Mouse (Mus musculus) large intestine, adult 2 months (tissue): ENCODE data around the gene Gabrb1. TPM values are rescaled to one million over a fixed set of nuclear protein-coding genes. Genes with fewer than 3 reads are reported as not detected.
"Not testable (repeated sequence)": the region's sequence is repeated elsewhere in the genome, so short reads cannot be mapped to it uniquely, and the experiment has no call there.

Source experiments
- DNase-seq: peaks from one replicate; pipeline ENCODE4 v3.0.0-alpha.2; 2012; ENCODE audit warnings: low read depth, low spot score
- WGBS: fragments of 180-500 bp; shearing (Covaris S2); methylation state at CpG from one replicate; pipeline ENCODE4 v1.1.7; 2018; 5-methylcytosine and 5-hydroxymethylcytosine counted together
- polyA plus RNA-seq: library from polyadenylated mRNA; depleted of rRNA; stranded (reverse); fragments of >200 nt; gene quantifications from 2 replicates; pipeline ENCODE4 v1.2.3, GENCODE M21; 2012

Gabrb1 gene
- polyA plus RNA-seq, 1 experiment, result not detected

DNA sequence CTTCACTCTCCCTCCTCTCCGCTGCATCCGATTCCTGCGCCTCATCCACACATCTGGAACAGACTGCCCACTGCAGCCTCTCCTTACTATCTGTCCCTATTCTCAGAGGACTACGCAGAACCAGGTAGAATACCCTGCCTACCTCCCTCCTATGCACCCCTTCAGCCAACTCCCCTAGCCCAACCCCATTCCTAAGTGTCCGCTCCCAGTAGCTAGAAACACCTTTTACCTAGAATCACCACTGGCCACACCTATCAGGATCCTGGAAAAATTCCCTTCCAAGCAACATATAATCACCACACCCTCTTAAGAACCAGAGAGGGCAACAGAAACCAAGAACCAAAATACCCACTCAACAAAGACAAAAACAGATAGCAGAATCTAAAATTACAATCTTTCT lies 493.0 kb downstream of the Gabrb1 start:
- DNase-seq, result no peak
- 75% methylated on average over 5 of the region's 5 CpGs for WGBS

DNA sequence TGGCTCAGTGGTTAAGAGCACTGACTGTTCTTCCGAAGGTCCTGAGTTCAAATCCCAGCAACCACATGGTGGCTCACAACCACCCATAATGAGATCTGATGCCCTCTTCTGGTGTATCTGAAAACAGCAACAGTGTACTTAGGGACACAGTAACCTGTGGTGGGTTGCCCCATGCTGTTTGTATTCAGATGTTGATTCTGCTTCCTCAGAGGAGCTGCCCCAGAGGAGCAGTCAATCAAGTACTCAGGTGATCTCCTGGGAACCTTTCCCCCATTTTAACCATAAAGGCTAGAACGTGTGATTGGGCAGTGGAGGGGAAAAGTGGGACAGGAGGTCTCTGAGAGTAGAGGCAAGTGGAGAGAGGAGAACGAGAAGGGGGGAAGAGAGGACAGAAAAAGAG lies 497.8 kb downstream of the Gabrb1 start:
- 83% methylated on average over 3 of the region's 3 CpGs for WGBS
- not testable (repeated sequence) for DNase-seq

DNA sequence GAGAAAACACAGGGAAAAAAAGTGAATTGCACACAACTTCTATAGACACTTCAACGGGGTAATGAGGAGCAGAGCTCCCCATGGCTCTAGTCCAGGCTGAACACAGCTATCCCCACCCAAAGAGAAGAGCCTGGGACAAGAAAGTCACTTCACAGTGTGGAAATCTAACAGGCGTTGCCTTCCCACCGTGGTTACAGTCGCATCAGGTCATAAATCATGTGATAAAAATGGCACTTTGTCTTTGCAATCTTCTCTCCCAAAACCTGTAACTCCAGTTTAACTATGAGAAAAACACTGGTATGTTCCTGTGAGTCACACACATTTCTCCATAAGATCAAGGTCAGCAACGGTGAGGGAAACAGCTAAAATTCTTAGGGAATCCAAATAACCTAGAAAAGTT lies 498.7 kb downstream of the Gabrb1 start:
- WGBS, result 28% methylated on average over 5 of the region's 5 CpGs
- no peak for DNase-seq

DNA sequence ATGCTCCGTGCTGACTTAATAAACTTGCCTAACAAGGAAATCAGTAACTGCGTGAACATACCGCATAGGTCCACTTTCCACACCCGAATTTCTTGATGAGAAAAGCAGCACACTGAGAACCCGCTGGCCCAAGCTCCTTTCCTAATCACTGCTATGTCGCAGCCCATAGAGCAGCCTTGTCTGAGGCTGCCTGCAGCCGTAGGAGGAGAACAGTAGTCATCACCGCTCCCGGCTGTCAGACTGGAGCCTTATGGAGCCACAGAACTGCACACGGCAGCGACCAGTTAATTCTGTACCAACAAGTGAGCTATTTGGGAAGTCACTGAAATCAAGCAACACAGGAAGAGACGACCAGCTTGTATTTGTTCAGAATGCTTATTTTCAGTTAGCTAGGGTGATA lies 500.8 kb downstream of the Gabrb1 start:
- 91% methylated on average over 12 of the region's 12 CpGs for WGBS
- DNase-seq, result no peak

DNA sequence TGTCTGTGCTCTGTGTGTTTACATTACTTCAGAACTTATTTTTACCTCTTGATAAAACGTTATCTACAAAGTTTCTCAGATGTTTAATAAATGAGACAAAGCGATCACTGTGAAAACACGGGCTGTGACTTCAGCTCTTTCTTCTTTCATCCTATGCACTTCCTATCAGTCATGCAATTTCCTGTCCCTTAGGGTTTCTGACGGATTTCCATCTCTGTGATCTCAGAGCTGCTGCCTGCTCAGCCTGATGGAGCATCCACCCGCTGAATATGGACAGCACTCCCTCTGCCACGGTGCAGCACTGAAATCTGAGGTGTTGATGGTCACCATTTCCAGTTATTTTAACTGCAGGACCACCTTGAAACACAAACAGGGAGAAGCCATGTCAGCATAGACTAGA lies 501.6 kb downstream of the Gabrb1 start:
- DNase-seq, result no peak
- WGBS, result 74% methylated on average over 6 of the region's 6 CpGs

DNA sequence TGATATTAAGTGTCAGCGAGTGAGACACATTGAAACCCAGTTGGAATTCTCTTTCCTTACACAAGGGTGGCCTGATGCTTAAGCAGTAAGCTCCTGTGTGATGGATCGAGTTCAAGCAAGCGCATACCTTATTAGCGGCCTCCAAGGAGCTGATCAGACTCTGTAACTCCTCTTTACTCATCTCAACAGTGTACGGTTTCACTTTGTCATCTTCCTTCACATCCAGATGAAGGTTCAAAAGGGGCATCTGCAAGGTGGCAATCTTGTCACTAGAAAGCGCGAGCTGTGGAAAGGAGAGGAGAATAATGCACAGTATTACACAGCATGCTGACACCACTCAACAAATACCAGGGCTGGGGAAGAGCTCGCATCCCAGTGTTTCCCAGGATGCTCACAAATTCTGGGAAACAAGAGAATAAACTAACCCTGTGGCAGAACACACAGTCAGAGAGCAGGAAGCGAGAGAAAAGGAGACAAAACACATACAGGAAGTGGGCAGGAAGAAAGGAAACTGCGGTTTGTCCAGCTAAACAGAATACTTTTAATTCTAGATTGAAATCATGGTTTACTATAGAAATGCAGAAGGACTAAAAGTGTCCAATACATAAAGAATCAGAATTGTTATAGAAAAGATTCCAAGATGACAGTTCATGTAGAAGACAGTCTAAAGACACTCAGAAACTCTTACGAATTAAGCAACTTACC lies 503.0 kb downstream of the Gabrb1 start:
- WGBS, result 84% methylated on average over 11 of the region's 11 CpGs
- DNase-seq, result no peak

DNA sequence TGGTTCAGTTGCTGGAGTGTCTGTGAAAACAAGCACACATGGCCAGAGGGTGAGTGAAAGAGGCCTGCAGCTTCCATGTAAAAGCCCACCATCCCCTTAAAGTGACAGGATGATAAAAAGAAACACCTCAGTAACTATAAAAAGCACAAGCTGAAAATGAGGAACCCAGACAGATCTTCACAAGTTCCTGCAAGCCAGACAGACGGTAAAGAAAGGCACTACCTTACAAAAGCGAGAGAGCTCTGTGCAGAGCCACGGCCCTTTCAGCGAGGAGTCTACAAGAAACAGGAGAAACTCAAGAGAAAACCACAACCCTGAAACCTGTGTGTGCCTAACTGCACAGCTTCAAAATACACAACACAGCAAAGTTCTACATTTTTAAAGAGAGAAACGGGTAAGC lies 504.9 kb downstream of the Gabrb1 start:
- WGBS, result 85% methylated on average over 5 of the region's 5 CpGs
- no peak for DNase-seq

DNA sequence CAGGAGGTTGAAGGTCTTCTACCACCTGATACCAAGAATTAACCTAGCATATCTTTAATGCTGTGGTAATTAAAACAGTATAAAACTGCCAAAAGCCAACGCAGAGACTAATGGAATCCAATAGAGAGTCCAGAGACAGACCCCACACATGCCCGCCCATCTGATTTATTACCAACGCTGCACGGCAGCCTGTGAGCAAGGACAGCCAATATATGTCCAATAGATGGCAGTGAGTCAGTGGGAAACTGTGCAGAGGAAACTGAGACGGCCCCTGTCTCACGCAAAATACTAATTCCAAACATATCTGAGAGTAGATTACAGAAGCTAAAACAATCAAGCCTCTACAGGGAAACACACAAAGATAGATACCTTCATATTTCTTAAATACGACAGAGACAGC lies 506.5 kb downstream of the Gabrb1 start:
- 59% methylated on average over 7 of the region's 7 CpGs for WGBS

DNA sequence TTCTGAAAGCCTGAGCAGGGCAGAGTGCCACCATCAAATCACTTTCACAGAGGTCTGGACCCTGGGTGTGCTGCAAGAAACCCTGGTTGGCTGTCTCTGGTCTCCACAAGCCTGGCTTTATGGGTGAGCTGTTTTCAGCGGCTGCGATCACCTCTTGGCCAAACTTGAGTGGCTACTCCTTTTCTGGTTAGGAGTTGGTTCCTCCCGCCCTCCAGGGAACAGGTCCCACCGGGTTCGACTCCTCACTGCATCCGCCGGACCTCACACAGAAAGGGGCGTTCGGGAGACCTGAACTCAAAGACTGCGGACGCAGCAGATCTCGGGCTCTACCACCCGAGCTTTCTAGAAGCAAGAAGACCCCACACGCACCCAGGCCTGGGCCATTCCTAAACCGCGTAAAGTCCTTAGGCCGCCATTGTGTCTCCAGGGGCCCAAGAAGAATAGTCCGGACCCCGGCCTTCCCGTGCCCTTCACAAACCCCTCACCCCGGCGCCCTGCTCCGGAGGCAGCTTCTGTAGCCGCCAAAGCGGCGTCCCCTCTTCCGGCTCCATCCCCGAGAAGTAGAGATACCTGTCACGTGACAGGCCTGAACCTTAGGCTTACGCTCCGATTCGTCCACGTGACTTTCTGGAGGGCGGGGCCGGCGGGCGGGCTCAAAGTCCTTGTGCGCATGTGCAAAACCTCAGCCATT lies 509.8 kb downstream of the Gabrb1 start, which contains the start of gene Commd8:
Gene Commd8 (minus strand): TSS at position 596 of the 691 bp plus-strand sequence.
- peak; percentile 73 for DNase-seq
- 1% methylated on average over 38 of the region's 38 CpGs for WGBS

More for the DNA sequence above, 506.5 kb downstream of the Gabrb1 start:
- DNase-seq, result no peak

DNA sequence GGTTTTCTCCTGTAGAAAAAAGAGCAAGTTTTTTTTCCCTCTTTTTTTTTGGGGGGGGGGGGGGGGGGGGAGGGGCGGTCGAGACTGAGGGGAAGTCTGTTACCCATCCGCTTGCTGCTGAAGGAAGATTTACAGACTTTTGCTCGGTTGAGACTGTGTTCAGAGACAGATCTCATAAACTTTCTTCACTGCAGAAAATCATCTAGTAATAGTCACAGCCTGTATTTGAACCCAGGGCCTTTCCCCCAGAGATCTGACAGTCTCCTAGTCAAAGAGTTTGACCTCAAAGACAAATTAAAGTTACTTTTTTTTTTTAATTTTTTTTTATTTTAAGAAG lies 510.3 kb downstream of the Gabrb1 start:
- 0% methylated on average over 4 of the region's 4 CpGs for WGBS
- no peak for DNase-seq

DNA sequence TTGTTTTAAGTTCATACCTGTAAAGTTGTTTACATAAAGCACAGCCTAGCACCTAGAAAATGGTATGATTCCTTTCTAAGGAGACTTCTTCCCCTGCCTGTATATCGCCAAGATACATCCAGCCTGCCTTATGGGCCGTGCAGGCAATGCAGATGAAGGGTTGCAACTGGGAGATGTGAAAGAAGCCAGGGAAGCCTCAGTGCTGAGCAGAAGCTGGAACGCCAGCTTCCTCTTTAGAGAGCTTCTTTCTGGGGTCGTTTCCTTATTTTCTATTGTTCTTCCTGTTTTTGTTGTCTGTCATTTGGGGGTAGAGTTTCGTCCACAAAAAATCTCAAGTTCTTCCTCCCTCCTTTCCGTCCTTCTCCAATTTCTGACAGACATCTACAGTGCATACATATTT lies 512.2 kb downstream of the Gabrb1 start:
- no peak for DNase-seq
- WGBS, result 53% methylated on average over 6 of the region's 6 CpGs

DNA sequence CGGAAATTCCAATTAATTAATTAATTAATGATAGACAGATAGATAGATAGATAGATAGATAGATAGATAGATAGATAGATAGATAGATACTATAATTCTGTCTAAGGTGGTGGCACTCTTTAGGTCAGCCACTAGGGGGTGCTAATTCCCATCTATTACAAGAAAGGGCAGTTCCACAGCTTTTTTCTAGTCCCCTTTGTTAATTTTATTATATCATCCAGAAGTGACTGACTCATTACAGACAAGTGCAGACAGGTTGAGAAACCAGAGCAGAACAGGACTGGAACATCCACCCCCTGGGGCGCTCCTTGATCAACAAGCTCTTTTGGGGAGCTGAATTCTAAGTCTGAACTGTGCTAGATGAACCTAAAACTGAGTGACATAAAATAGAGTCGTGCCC lies 514.8 kb downstream of the Gabrb1 start:
- DNase-seq, result no peak
- 28% methylated on average over 3 of the region's 3 CpGs for WGBS

DNA sequence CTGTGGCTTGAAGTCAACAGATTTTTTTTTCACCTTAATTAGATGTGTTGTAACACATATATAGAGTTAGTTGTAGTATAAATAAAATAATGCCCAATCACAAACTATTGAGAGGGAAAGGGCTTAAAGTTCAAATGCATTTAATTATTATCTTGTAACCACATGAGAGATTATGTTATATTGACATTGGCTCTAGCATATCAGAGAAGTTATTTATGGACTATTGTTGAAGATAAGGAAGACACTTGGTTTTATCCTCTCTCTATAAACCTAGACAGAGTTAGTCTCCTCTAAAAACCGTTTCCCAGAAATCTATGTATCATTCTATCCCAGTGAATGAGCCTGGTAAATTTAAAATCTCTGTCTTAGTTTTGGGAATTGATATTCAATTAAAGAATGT lies 515.6 kb downstream of the Gabrb1 start:
- DNase-seq, result no peak

DNA sequence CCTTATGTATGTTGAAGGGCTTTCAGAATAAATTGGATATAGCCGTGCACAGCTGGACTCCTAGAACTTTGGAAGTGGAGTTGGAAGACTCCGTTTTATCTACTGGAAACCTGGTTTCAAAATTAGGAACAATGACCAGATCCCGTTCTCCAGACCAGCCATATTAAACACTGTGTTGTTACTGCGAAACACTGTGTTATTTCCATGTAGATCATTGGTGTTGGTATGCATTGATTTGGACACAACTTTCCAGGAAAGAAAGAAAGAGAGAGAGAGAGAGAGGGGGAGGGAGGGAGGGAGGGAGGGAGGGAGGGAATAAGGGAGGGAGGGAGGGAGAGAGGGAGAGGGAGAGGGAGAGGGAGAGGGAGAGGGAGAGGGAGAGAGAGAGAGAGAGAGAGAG lies 517.1 kb downstream of the Gabrb1 start:
- DNase-seq, result no peak
- 80% methylated on average over 4 of the region's 4 CpGs for WGBS

More for the DNA sequence above, 515.6 kb downstream of the Gabrb1 start:
- 23% methylated on average over 1 of the region's 1 CpGs for WGBS

DNA sequence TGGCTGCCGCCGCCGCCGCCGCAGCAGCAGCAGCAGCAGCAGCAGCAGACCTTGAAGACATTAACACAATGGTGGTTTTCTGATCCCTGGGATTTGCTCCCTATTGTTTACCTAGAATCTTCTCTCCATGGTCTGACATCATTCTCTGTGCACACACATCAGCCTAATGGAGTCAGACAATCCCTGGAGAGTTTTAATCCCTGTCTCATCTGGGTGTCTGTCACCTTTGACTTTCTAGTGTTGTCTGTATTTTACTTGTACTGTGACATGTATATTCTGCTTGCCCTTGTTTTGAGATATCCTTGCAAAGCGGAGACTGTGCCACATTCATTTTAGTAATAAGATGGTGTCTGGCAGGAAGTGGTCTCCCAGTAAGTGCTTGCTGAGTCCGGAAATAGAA lies 517.6 kb downstream of the Gabrb1 start:
- WGBS, result 44% methylated on average over 7 of the region's 7 CpGs
- no peak for DNase-seq

DNA sequence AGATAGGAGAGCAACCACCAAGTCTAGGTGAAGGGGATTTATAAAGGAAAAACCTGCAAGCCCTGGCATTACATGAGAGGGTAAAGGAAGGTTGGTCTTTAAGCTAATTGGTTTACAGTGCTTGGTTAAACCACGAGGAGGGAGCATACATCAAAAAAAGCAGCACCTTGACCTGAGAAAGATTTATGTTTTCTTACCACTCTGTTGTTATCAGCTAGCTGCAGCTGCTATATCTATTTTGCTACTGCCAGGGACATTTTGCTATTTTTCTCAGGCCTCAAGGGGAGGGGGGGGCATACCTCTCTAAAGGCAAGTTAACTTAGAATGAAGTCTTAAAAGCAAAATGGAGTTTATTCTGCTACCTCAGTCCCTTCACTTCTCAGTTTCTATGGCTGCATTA lies 523.3 kb downstream of the Gabrb1 start:
- WGBS, result 38% methylated on average over 1 of the region's 1 CpGs
- no peak for DNase-seq

DNA sequence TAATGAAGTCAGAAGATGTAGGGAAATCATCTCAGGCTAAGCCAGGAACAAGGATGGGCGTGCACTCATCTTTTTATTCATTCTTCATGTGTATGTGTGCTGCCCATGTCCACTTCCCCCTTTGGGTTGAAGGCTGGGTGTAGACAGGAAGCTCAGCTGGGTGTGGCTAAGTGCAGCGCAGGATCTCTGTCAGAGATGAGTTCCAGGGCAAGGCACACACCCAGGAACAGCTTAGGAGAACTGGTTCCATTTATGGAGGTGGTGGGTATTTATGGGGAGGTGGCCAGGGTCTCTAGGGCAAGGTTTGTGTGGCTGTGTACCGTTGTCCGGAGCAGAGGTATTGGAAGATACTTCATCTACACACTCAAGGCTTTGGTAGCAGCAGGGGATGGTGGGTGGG lies 524.9 kb downstream of the Gabrb1 start:
- no peak for DNase-seq
- 64% methylated on average over 4 of the region's 4 CpGs for WGBS

DNA sequence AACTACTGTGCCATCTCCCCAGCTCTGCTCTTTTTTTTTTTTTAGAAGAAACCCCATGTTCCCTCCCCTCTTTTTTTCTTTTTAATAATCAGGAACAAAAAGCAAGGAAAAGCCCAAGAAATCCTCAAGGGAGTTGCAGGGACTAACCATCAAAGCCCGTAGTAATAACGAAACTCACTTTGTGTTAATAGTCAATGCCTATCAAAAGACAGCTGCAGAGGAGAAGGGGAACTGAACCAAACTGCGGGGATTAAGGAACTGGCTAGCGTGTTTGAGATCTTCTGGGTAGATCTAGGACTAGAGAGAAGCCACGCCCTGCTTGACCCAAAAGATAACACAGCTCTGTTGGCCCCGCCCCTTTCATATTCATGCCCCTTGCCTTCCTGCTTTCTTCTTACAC lies 526.0 kb downstream of the Gabrb1 start:
- no peak for DNase-seq
- 58% methylated on average over 6 of the region's 6 CpGs for WGBS

DNA sequence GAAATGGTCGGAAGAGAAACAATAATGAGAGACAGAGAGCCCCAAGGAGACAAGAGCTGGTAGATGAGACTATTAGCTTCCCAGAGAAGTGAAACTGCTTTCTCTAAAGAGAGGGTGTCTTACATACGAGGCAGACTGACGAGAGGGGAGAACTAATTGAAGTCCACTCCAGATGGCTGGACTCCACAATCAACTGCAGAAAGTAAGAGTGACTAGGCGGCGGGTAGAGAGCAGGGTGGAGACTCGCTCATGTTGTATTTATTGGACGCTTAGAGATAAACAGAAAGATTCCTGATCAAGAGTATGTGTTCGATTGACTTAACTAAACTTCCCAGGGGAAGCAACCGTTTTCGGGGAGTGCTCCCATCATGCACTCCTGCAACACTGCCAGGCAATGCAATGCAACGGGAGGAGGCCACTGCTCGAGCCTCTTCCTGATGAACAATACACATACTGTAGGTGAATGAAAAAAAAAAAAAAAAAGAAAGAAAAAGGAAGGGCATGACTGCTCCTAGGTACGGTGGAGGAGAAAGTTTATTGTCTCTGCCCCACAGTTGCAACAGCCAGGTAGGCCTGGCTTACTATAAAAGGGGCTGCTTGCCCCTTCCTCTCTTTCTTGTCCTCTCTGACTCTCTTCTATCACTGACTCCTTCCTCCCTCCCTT lies 526.7 kb downstream of the Gabrb1 start:
- no peak for DNase-seq
- WGBS, result 59% methylated on average over 13 of the region's 13 CpGs

DNA sequence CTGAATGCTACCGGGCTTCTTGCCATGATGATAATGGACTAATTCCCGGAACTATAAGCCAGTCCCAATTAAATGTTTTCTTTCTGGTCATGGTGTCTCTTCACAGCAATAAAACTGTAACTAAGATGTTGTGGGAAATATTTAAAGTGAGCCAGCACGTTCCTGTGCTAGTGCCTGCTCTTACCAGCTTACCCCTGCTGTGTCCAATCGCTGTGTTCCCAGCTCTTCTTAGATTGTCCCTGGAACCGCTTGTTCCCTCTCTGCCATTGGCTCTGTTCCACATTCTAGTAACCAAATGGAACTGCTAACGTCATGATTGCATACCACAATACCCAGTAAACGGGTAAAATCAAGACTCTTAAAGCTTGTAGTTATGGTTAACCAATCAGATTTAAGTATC lies 533.2 kb downstream of the Gabrb1 start:
- 70% methylated on average over 7 of the region's 7 CpGs for WGBS
- DNase-seq, result no peak

DNA sequence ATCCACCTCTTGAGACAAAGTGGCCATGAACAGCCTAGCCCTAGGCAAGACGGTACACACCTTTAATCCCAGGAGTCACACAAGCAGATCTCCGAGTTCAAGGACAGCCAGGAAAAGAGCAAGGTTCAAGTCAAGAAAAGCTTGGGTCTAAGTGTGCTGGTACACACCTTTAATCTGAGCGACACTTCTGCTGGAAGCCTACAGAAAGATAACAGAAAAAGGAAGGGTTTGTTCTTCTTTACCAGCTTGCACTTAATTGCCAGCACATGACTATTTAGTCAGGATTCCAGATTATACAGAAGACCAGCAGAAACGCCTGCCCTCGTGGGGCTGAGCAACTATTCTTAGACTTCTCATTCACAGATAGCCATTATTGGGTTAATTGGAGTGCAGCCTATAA lies 534.0 kb downstream of the Gabrb1 start:
- WGBS, result 72% methylated on average over 5 of the region's 5 CpGs
- DNase-seq, result no peak
